Mouse (Mus musculus): ENCODE measurements around the gene Spcs2. TPM values are rescaled to one million over a fixed set of nuclear protein-coding genes. Genes with fewer than 3 reads are reported as not detected.

The Spcs2 gene
- total and polyA plus RNA-seq, 3 experiments, result 203 to 272 (median 232) TPM

DNA sequence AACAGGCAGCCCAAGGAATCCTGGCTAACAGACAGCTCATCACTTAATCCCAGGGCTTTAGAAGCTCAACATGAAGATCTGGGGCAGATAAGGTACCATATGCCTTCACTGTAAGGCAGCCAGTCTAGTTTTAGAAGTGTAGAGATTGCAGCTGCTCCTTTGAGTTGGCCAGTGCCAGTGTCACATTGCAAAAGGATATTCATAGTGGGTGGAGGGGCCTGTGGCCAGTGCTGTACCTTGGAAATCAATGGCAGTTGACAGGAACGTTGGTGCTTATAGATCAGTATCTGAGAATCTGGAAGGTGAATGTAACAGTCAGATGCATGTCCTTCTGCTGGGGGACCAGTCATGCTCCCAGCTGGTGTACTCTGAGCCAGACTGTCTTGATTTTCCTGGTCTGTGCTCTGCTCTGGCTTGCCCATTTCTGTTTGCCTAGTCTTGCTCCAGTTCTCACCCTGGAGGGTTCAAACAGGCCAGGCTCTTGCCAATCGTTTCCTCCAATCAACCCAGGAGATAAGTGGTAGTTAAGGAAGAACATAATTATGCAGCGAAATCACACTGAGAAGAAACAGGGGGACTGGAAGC lies 41.3 kb upstream of the Spcs2 start:
- H3K27me3 ChIP-seq (replicated peaks), result no peaks in the 10 kb centered on the region
- H3K4me3 ChIP-seq (replicated peaks in 1 of 3; ENCODE audit: low read depth in 2 of 3, low read length in 2 of 3, poor library complexity in 1 of 3), result no peak overlapping the region
- no peak for DNase-seq (ENCODE audit: extremely low read depth)

DNA sequence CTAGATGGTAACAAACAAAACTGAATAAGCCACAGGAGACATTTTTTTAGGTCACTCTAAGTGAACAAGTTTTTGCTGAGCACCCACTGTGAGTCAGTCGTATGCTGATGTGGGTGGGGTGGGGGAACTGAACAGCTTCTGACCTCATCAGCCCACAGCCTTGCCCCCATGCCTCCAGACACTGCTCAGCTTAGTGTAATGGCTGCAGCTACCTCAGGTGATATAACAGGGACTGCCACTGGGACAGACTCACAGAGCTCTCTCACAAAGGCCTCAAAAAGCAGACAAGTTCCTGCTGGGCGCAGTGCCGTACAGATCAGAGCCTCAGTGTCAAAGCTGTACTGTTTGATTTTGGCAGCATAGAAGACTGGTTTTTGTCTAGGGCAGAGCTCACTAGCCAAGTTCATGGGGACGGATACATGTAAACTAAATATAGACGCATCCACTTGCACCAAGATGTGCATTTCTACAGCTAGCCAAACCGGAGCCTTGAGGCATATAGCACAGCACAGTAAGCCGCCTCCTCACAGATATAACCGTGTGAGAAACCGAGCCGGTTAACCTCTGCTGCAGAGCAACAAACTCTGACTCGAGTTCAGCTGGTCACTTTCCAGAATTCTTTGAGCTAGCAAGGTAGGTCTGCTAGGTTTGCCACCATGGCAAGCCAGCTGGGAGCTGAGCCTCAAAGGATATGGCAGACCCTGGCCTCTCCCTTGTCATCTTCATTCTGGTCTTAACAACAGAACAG lies 39.8 kb upstream of the Spcs2 start:
- no peaks in the 10 kb centered on the region for H3K36me3 ChIP-seq (replicated peaks in 1 of 2; ENCODE audit: control insufficient read depth in 1 of 2, insufficient read depth in 1 of 2, low read length in 1 of 2)
- no peak overlapping the region for H3K4me2 ChIP-seq (ENCODE audit: insufficient read depth, low read depth, poor library complexity, severe bottlenecking)
- no peak overlapping the region for H3K9ac ChIP-seq (ENCODE audit: insufficient read depth, low read depth)
- dilution Hi-C loops (cut with MboI; ENCODE audit: extremely low pct_ligation_motif_present, extremely low pct_unique_long_range_greater_than_20kb, low sequenced_read_pairs), result no loop called here
- TF ChIP-seq NRF1 (IDR thresholded peaks at IDR 0.05; ENCODE audit: low read depth, low read length) (no peak), MAZ (IDR thresholded peaks at IDR 0.05; ENCODE audit: low read depth, low read length) (no peak), USF1 (IDR thresholded peaks at IDR 0.05; ENCODE audit: low read depth, low read length) (no peak), MYC (IDR thresholded peaks at IDR 0.05; ENCODE audit: low read depth, low read length) (no peak), E2F4 (IDR thresholded peaks at IDR 0.05; ENCODE audit: insufficient replicate concordance, low read depth, low read length) (no peak), JUN (IDR thresholded peaks at IDR 0.05; ENCODE audit: insufficient read depth, low read depth, low read length) (no peak), SIN3A (IDR thresholded peaks at IDR 0.05; ENCODE audit: low read length) (no peak), RCOR1 (conservative IDR thresholded peaks at IDR 0.05; ENCODE audit: low read depth, low read length) (no peak), ZNF384 (IDR thresholded peaks at IDR 0.05; ENCODE audit: low read depth, low read length) (no peak), PAX5 (IDR thresholded peaks at IDR 0.05; ENCODE audit: low read length) (no peak), USF2 (conservative IDR thresholded peaks at IDR 0.05; ENCODE audit: low read depth, low read length) (no peak), TCF12 (IDR thresholded peaks at IDR 0.05; ENCODE audit: low read depth, low read length) (no peak)
- H3K79me2 ChIP-seq (replicated peaks; ENCODE audit: control insufficient read depth, extremely low read depth, insufficient read depth, poor library complexity, severe bottlenecking), result no peaks in the 10 kb centered on the region
- H3K4me3 ChIP-seq (replicated peaks in 1 of 3; ENCODE audit: low read depth in 2 of 3, low read length in 2 of 3, poor library complexity in 1 of 3), result no peak overlapping the region
- H3K27ac ChIP-seq (ENCODE audit: insufficient read depth, low read depth), result no peak overlapping the region
- DNase-seq (ENCODE audit: extremely low read depth), result no peak
- peaks cover 0 to 10% of the 10 kb centered on the region in 2 experiments; a peak in 2 of 4 replicates for H3K4me1 ChIP-seq (ENCODE audit: control insufficient read depth in 1 of 2, insufficient read depth in 2 of 2)
- no peaks in the 10 kb centered on the region for H3K9me3 ChIP-seq (replicated peaks; ENCODE audit: low read length)
- in situ Hi-C loops (cut with MboI; ENCODE audit: low pct_ligation_motif_present, low pct_unique_long_range_greater_than_20kb, low sequenced_read_pairs), result no loop called here
- H3K27me3 ChIP-seq (replicated peaks), result no peaks in the 10 kb centered on the region

More for the DNA sequence above, 41.3 kb upstream of the Spcs2 start:
- Histone ChIP-seq H3K27ac (ENCODE audit: insufficient read depth, low read depth) (no peak overlapping the region), H3K9ac (ENCODE audit: insufficient read depth, low read depth) (no peak overlapping the region), H3K4me1 (ENCODE audit: control insufficient read depth in 1 of 2, insufficient read depth in 2 of 2) (peaks cover 0 to 10% of the 10 kb centered on the region in 2 experiments; a peak in 2 of 4 replicates), H3K36me3 (replicated peaks in 1 of 2; ENCODE audit: control insufficient read depth in 1 of 2, insufficient read depth in 1 of 2, low read length in 1 of 2) (no peaks in the 10 kb centered on the region), H3K9me3 (replicated peaks; ENCODE audit: low read length) (no peaks in the 10 kb centered on the region), H3K4me2 (ENCODE audit: insufficient read depth, low read depth, poor library complexity, severe bottlenecking) (no peak overlapping the region), H3K79me2 (replicated peaks; ENCODE audit: control insufficient read depth, extremely low read depth, insufficient read depth, poor library complexity, severe bottlenecking) (no peaks in the 10 kb centered on the region)
- in situ Hi-C loops (cut with MboI; ENCODE audit: low pct_ligation_motif_present, low pct_unique_long_range_greater_than_20kb, low sequenced_read_pairs), result no loop called here
- dilution Hi-C loops (cut with MboI; ENCODE audit: extremely low pct_ligation_motif_present, extremely low pct_unique_long_range_greater_than_20kb, low sequenced_read_pairs), result no loop called here
- TF ChIP-seq MEF2A (IDR thresholded peaks at IDR 0.05; ENCODE audit: borderline replicate concordance, low read depth, low read length), result no peak
- no peak for TF ChIP-seq UBTF (IDR thresholded peaks at IDR 0.05; ENCODE audit: low read depth, low read length)
- TF ChIP-seq NRF1 (IDR thresholded peaks at IDR 0.05; ENCODE audit: low read depth, low read length), result no peak
- no peak for TF ChIP-seq HCFC1 (IDR thresholded peaks at IDR 0.05; ENCODE audit: low read depth, low read length)
- TF ChIP-seq POLR2A (IDR thresholded peaks at IDR 0.05; ENCODE audit: low read depth, low read length), result no peak
